Mouse (Mus musculus): ENCODE measurements at regions not wholly inside any gene's neighbourhood (a gene's known extent, or its start where the extent isn't known, plus 50 kb on each side); places are given as distances from the start of the nearest gene placed in this dataset.

DNA sequence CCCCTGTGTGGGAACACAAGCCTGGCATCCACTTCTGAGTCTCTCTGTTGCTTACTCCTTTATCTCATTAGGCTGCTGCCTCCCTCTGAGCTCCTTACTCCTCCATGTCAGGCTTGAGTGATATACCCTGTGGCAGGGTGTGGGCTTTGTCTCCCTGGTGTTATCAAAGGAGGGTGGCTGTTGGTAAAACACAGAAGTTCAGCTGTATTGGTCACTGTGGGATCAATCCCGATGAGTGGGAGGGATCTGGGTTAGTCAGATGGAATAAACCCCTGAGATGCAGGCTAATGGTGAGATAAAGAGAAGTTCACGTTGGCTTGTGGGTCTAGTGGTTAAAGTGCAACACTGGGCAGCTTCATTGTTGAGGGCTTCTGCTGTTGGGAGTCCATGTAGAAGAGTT, 67.4 kb upstream of the 1700020N01Rik start:
- TF ChIP-seq CTCF (IDR thresholded peaks at IDR 0.05; ENCODE audit: extremely low read depth, insufficient read depth, low read length), result no peak
- TF ChIP-seq POLR2A (IDR thresholded peaks at IDR 0.05; ENCODE audit: extremely low read depth, insufficient read depth, low read length), result no peak
